Mouse (Mus musculus): Measurements from ENCODE around the gene Nudt10. TPM values are rescaled to one million over a fixed set of nuclear protein-coding genes. Genes with fewer than 3 reads are reported as not detected.
"Not testable (repeated sequence)": the region's sequence is repeated elsewhere in the genome, so short reads cannot be mapped to it uniquely, and the experiment has no call there.

The Nudt10 gene
- not detected for polyA plus RNA-seq (2017; shearing (Covaris generic))

- ATAC-seq = not testable (repeated sequence)
Observed at GRCm38 (mm10) chrX:6172823-6173640, at the start of gene Nudt10. Gene Nudt10, minus strand, starts transcription at chrX:6173015.

- ATAC-seq = not testable (repeated sequence)
Observed at GRCm38 (mm10) chrX:6172136-6172822, 536 bp downstream of the Nudt10 start.

GRCm38 (mm10) chrX:6171718-6172117, 1.1 kb downstream of the Nudt10 start:
- no peak for ATAC-seq

Other genes starting within 250 kb of the Nudt10 start
- not detected for gene Nudt11, start 125.6 kb downstream of the Nudt10 start, polyA plus RNA-seq (2017; shearing (Covaris generic))
- not detected for gene AU022751, start 89.6 kb downstream of the Nudt10 start, polyA plus RNA-seq (2017; shearing (Covaris generic))
- not detected for gene Bmp15, start 147.7 kb upstream of the Nudt10 start, polyA plus RNA-seq (2017; shearing (Covaris generic))
- under 1 TPM in 1 of 2 experiments, not detected in 1; 0.09 TPM for gene Shroom4, start 226.8 kb upstream of the Nudt10 start, polyA plus RNA-seq (2017; shearing (Covaris generic))